Mouse (Mus musculus) cerebral cortex, adult 2 months (tissue): ENCODE data around the gene Cox7a2l.

Experiments used
- WGBS: fragments of 180-500 bp; shearing (Covaris S2); methylation state at CpG from one replicate; pipeline ENCODE4 v1.1.7; 2018; 5-methylcytosine and 5-hydroxymethylcytosine counted together

Cox7a2l gene

DNA sequence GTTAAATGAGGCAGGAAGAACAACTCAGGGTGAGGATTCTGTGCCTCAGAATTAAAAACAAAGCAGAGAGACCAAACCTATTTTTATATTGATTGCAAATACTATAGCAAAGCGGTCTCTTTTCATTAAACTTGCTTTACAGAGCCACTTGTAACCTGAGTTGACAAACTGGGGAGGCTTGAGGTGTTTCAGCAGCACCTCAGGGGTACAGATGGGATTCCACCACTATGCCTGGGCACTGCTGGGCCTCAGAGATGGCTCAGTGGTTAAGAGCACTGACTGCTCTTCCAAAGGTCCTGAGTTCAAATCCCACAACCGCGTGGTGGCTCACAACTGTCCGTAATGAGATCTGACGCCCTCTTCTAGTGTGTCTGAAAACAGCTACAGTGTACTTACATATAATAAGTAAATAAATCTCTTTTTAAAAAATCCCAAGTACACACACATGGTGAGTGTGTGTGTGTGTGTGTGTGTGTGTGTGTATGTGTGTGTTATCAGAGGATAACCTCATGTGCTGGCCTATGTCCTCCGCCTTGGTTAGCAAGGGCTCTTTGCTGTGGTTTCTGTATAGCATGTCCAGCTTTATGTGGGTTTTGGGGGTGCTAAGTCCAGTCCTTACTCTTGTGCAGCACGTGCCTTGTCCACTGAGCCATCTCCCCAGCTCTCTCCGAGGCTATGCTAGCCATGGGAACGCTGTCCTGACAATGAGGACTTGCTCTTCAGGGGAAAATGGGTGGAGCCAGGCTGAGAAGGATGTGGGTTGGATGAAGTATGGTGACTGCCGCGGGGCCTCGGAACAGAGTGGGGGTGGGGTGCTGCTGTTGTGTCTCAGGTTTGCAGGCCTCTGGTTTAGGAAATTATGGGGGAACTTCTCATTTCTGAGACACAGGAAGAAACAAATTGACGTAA, 9.7 kb upstream of the Cox7a2l start:
- whole genome bisulfite sequencing, result 54% methylated on average over 13 of the region's 13 CpGs

DNA sequence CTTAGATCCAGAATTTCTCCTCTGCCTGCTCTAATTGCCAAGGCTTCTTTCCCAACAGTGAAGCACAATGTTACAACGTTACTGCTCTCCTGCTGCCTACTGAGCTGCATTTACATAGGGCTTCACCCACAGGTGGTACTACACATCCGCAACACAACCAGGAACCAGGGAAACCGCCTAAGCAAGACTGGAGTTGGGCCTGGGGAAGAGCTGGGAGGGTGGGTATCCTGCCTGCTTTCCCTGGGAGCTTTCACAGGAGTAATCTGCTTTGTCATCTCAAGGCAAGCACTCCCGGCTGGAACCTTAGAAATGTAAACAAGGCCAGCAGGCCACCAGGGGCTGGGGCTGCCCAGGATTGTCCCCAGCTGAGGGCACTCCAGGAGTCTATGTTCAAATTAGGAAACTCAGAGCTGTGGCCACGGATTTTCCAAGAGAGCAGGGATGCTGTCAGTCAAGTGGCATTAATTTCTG, 9.0 kb upstream of the Cox7a2l start:
- 35% methylated on average over 5 of the region's 5 CpGs for WGBS

DNA sequence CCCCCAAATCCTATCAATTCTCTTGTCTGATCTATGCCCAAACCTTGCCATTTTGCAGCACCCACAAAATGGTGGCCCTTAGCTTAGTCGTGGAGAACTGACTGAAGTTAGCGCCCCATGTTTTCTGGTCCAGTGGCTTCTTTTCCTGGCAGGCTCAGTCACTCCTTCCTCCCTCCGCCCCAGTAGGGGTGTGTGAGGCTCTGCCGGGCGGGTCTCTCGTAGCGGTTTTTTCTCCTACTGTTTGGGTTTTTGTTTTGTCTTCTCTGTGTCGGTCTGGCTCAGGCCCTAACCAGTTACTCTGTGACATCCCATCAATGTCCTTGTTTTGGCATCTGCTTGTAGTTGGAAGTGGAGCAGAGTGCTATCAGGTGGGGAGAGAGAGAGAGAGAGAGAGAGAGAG, 8.5 kb upstream of the Cox7a2l start:
- WGBS, result 34% methylated on average over 8 of the region's 8 CpGs

- WGBS, result 65% methylated on average over 7 of the region's 7 CpGs
These were observed 7.6 kb upstream of the Cox7a2l start for GRCm38 (mm10) chr17:83524753-83525152.

DNA sequence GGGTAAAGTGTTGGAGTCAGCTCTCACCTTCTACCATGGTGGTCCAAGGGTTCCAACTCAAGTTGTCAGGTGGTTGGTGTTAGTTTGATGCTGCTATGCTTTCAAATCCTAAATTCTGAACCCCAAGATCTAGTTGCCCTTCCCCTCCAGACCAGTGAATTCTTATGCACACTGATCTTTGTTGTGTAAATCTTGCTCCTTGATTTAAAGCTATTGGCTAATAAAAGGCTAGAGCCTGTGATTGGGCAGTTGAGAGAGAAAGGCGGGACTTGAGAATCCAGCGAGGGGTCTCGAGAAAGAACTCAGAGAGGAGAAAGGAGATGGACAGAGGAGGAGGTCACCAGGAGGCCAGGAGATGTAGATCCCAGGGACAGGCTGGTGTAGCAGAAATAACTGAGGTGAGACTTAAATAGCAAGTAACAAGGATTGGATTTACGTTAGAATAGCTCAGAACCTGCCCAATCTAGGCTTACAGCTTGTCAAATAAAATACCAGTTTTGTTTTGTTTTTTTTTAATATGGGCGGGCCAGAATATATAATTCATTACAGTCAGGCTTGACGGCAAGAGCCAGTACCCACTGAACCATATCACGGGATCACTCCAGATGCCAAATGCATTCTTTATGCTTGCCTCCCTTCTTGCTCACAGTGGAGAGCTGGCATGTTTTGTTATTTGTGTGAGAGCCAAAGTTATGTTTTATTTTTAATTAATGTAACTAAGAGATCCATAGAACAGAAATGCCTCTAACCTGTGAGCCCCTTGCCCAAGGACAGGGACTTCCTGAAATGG, 5.7 kb upstream of the Cox7a2l start:
- WGBS, result 74% methylated on average over 7 of the region's 7 CpGs

GRCm38 (mm10) chr17:83521881-83522280, 4.8 kb upstream of the Cox7a2l start:
- 91% methylated on average over 4 of the region's 4 CpGs for WGBS

DNA sequence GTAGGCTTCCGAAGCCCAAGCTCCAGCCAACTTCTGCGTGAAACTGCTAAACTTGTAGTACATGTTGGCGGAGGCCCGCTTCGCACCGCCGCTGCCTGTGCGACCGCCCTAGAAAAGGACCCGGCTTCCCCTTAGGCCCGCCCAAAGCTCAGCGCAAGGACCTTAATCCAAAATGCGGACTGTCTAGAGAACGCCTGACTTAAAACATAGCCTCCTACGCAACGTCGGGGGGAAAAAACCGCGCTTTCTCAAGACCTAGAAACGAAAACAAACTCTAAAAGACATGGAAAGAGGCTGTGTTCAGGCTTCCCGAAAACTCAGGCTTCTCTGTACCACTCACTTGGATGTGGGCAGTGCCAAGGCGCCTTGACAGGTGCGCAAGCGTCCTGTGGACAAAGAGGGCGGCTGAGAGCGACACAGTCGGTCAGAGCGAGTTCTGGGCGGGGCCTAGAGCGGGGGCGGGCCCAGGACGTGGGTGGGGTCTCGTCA, 2.9 kb downstream of the Cox7a2l start:
- WGBS, result under 1% methylated on average over 33 of the region's 33 CpGs

DNA sequence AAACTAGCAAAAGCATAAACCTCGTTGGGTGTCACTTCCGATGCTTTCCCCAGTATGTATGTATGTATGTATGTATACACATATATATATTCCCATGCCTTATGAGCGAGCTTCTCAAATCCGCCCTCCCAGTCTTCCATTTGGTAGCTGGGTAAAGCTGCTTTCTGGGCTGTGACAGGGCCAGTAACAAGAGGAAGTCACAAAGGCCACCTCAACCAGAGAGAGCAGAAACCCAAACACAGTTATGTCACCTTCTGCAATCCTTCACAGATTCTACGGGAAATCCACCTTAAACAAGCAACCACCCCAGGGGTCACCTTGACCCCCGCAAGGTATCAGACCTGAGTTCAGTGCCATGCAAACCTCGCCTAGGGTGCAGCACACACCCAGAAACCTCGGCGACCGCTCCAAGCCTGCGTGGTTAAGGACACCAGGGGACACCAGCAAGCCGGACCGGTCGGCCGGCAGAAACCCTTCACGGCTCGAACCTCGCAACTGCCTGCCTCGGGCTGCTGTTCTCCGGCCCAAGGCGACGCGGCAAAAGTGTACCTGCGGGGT, 3.4 kb downstream of the Cox7a2l start:
- 1% methylated on average over 24 of the region's 24 CpGs for WGBS

DNA sequence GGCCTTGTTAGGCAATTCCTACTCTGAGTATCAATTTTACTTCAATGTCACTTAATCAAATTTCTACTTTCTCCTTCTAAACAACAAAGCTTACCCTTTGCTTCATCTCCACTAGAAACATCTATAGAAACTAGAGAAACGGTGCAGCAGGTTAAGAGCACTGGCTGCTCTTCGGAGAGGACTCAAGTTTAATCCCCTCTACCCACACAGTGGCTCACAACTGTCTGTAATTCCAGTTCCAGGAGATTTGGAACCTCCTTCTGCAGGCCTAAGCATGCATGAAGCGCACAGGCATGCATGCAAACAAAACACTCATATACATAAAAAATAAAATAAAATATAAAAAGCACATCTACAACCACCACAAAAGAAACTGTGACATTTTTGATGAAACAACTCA, 5.0 kb downstream of the Cox7a2l start:
- WGBS, result 76% methylated on average over 3 of the region's 3 CpGs

GRCm38 (mm10) chr17:83503693-83504092, 13.4 kb downstream of the Cox7a2l start:
- WGBS, result 83% methylated on average over 2 of the region's 2 CpGs

- WGBS, result 95% methylated on average over 4 of the region's 4 CpGs
These were observed 17.4 kb downstream of the Cox7a2l start for GRCm38 (mm10) chr17:83499692-83500091.

DNA sequence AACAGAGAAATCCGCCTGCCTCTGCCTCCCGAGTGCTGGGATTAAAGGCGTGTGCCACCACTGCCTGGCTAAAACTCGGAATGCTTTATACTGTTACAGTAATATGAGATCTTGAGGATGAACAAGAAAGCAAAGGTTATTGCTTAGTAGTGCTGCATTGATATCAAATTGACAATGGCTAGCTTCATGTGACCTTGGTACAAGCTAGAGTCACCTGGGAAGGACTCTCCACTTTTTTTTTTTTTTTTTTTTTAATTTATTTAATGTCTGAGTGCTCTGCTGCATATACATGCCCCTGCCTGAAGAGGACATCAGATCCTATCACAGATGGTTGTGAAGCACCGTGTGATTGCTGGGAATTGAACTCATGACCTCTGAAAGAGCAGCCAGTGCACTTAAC, 18.2 kb downstream of the Cox7a2l start:
- WGBS, result 98% methylated on average over 5 of the region's 5 CpGs

DNA sequence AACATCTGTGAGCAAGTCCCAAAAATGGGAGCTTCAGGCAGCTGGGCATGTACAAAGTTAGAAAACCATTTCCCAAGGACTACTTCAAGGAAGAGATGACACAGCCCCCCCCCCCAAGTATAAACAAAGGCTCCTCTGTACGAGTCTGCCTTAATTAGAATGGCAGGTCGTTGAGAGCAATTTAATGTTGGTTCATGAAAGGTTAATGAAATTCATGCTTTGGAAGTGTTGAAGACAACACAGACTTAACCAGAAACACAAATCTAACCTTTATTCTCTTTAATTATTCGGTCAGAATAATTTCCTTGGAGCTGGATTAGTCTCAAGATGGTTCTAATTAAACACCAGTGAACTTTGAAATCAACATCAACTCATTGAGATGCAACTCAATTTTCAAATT, 29.4 kb downstream of the Cox7a2l start:
- 61% methylated on average over 3 of the region's 3 CpGs for WGBS

DNA sequence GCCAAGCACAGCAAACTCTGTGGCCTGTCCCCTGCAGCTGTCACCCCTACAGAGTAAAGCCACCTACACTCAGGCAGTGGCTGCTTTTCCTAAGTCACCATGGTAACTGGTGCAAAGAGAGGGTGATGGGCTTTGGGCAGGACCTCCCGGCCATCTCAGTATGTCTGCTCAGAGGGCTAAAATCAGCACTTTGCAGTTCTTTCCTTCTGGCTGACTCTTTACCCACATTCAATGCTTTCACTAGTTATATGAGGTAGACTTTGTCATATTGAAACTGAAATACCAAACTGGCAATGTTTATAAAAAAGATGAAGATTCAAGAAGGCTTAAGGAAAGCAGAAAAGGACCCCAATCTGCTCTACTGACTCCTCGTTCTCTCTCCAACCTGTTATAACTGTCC, 33.3 kb downstream of the Cox7a2l start:
- 59% methylated on average over 2 of the region's 2 CpGs for WGBS

DNA sequence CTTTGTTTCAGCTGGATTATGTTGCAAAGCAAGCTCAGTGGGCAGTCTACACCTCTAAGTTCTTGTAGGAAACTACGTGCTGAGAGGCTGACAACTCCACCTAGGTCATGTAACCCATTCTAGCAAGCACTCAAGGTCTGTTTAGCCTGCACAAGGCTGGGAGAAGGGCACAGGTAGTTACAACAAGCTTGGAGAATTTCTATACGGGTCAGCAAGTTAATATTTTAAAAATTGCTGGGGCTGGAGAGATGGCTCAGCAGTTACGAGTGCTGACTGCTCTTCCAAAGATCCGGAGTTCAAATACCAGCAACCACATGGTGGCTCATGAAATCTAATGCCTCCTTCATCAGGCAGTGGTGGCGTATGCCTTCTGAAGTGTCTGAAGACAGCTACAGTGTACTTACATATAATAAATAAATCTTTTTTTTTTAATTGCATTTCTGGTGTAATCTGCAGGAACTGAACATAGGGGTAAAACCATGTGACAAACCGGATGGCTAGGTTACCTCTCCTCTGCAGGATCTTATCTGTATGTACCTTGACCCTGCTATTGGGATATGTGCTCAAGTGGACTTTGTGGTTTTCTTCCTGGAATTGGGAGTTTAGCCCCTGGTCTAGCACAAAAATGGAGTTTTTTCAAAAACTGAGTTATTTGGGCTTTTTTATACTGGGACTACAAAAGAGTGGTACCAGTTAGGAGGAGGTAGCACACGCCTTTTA, 34.2 kb downstream of the Cox7a2l start:
- WGBS, result 95% methylated on average over 7 of the region's 7 CpGs

GRCm38 (mm10) chr17:83481551-83481950, 35.6 kb downstream of the Cox7a2l start:
- 42% methylated on average over 7 of the region's 7 CpGs for WGBS

DNA sequence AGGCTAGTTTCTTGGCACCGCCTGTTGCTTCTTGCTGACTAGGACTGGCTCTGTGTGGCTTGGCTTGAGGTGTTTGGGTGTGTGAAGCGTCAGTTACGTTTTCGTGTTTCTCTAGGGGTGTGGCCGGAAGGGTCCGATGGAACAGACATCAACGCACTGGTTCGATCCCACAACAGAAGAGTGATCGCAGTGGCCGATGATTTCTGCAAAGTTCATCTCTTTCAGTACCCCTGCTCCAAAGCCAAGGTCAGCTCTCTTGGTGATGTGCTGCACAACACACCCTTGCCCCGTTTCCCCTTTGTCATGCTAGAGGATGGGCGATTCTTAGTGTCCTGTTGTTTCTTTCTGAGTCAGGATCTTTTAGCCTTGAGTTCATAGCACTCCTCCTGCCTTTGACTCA, 40.0 kb downstream of the Cox7a2l start:
- WGBS, result 97% methylated on average over 12 of the region's 12 CpGs

GRCm38 (mm10) chr17:83469586-83469985, 47.5 kb downstream of the Cox7a2l start:
- WGBS, result 86% methylated on average over 2 of the region's 2 CpGs

DNA sequence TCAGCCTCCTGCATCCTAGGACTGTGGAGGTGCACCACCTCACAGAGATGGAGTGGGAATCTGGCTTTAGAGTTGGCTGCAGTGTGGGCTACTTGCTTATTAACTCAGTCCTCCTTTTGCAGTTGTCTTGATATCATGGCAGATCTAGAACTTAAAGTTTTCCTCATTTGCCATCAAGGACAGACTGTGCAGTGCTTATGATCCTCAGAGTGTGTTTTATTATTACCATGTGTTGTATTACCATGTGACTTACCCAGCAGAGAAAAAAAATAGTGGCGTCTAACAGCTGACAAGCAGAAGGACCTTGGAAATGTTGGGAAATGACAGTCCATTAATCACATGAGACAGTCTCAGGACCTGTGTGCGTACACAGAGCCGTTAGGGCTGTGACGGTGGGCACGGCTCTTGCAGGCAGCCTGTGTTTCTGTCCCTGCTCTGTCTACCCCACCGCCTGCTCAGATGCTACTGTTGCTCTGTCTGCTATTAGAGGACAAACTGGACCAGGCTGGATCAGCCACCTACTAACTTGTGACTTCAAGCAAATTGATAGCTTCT, 50.4 kb downstream of the Cox7a2l start:
- WGBS, result 87% methylated on average over 6 of the region's 6 CpGs

DNA sequence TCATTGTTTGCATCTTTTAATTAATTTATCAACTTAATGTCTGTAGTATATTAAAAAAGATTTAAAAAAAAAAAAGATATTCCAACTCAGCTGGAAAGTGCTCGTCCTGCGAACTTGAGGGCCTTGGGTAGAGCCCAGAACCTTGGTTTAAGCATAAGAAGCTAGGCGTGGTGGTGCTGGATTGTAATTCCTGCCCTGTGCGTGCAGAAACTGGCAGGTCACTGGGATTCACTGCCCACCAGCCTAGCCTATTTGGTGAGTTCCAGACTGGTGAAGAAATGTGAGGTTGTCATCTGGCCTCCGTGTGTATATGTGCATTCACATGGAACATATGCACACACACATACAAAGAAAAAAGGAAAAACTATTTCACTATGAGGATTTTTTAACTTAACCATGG, 51.2 kb downstream of the Cox7a2l start:
- WGBS, result 97% methylated on average over 5 of the region's 5 CpGs

GRCm38 (mm10) chr17:83457271-83457670, 59.9 kb downstream of the Cox7a2l start:
- WGBS, result 82% methylated on average over 1 of the region's 1 CpGs
